Mouse (Mus musculus) heart, adult 2 months (tissue): Measurements from ENCODE around the gene Rpl18a. TPM values are rescaled to one million over a fixed set of nuclear protein-coding genes. Genes with fewer than 3 reads are reported as not detected.

Experiments
- DNase-seq, 2 experiments: peaks; one replicate each; pipeline ENCODE4 v3.0.0; 2021
- H3K27ac ChIP-seq: fragments of 200-600 bp; 2 replicates; pipeline ENCODE4 v1.8.1; 2022
- H3K27me3 ChIP-seq: fragments of 200-500 bp; 2 replicates; pipeline ENCODE4 v1.6.1; 2012; ENCODE audit warnings: mild to moderate bottlenecking, low read length, inconsistent platforms, mixed read lengths; ENCODE audit not compliant: control insufficient read depth, insufficient read depth
- H3K36me3 ChIP-seq: fragments of 200-500 bp; 2 replicates; pipeline ENCODE4 v1.6.1; 2012; ENCODE audit warnings: low read length, inconsistent platforms; ENCODE audit not compliant: control insufficient read depth, insufficient read depth
- H3K4me1 ChIP-seq: fragments of 200-500 bp; 2 replicates; pipeline ENCODE4 v1.6.1; 2011; ENCODE audit warnings: low read length; ENCODE audit not compliant: control insufficient read depth, insufficient read depth
- H3K4me3 ChIP-seq: fragments of 200-600 bp; 2 replicates; pipeline ENCODE4 v1.8.1; 2022
- H3K79me2 ChIP-seq: fragments of 200-500 bp; replicated peaks from 2 replicates; pipeline ENCODE4 v1.6.1; 2012; ENCODE audit warnings: mild to moderate bottlenecking, inconsistent platforms, low read length, moderate library complexity, mixed read lengths; ENCODE audit not compliant: control insufficient read depth, insufficient read depth
- H3K9ac ChIP-seq: fragments of 200-500 bp; 2 replicates; pipeline ENCODE4 v1.6.1; 2012; ENCODE audit warnings: low read depth, mild to moderate bottlenecking, control low read depth, inconsistent platforms, low read length, mixed read lengths
- CTCF ChIP-seq: fragments of 200-600 bp; IDR thresholded peaks from 2 replicates; pipeline ENCODE4 v1.8.1; 2022; ENCODE audit warnings: antibody characterized with exemption, mild to moderate bottlenecking, moderate library complexity
- EP300 ChIP-seq: fragments of 200-500 bp; IDR thresholded peaks from 2 replicates; pipeline ENCODE4 v1.6.1; 2011; ENCODE audit warnings: low read depth, low read length, control low read depth; ENCODE audit not compliant: insufficient read depth
- POLR2A ChIP-seq: fragments of 200-500 bp; IDR thresholded peaks from 2 replicates; pipeline ENCODE4 v1.6.1; 2011; ENCODE audit warnings: mild to moderate bottlenecking, low read depth, low read length, control low read depth; ENCODE audit not compliant: insufficient read depth
- WGBS: fragments of 180-500 bp; shearing (Covaris S2); methylation state at CpG from one replicate; pipeline ENCODE4 v1.1.7; 2018; 5-methylcytosine and 5-hydroxymethylcytosine counted together
- intact Hi-C: fragments of 180-260 bp; cut with DNase I; formaldehyde crosslinking; loops from one replicate; pipeline ENCODE4 v1.15.1; 2025
- long read RNA-seq: library from polyadenylated mRNA; stranded (forward); transcript quantifications from one replicate; pipeline ENCODE4 v2.0.0, GENCODE M21; 2021
- polyA plus RNA-seq: library from polyadenylated mRNA; depleted of rRNA; stranded (reverse); fragments of >200 nt; gene quantifications from 2 replicates; pipeline ENCODE4 v1.2.3, GENCODE M21; 2012; rRNA removed
- total RNA-seq, 2 experiments: library from RNA; stranded (reverse); gene quantifications; 2 replicates each; pipeline ENCODE4 v1.2.3; 2021

Gene Rpl18a
- 1,000 to 10,000 TPM in 1 of 2 experiments, 100 to 1,000 TPM in 1; 909 to 1,075 TPM for total RNA-seq
- polyA plus RNA-seq = 1,802 and 2,387 TPM in 2 replicates
- long read RNA-seq, transcript Rpl18a-201 (5 exons, 1,260 nt) = major isoform, 214 of 2,073 reads
- long read RNA-seq, partial matches to known transcripts = 1,858 of 2,073 reads
- long read RNA-seq, other reads (novel, unspliced or antisense) = 0 of 2,073 reads

DNA sequence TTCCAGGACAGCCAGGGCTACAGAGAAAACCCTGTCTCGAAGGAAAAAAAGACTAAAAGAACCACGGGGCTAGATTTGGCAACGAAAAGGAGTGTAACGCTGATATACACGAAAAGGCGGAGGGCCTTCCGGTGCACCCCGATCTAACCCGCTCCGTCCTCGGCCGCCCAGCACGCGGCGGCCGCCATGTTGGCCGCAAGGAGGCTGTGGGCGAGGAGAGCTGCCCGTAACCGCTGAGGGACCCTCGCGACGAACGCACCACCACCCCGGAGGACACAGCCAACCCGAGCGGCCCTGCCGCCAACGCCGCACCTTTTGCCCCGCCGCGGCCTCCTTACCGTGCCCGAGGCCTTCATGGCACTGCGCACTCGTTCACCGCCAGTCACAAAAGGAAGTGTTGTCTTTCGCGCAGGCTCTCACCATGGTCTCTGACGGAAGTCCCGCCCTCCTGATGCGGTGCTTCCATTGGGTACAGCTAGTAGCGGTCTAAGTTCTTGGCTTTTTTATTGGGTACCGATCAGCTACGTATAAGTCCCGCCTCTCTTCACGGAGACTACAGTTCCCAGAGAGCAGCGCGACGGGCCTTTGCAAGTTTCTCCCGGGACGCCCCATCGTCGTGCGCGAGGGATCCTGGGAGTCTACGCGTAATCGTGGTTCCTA, at the start of gene Rpl18a:
TSS of gene Rpl18a (minus strand) at position 392 of the 660 bp plus-strand sequence.
- peaks cover 6% of the 10 kb centered on the region for H3K4me1 ChIP-seq
- peak within 1 kb of the TSS; percentile 88 for H3K4me3 ChIP-seq
- peaks cover 2% of the 10 kb centered on the region; the same call in 1 of the 2 replicates for H3K36me3 ChIP-seq
- peaks cover 5% of the 10 kb centered on the region for H3K79me2 ChIP-seq
- TF ChIP-seq POLR2A (peak; percentile 98), EP300 (peak; percentile 74), CTCF (peak; percentile 40)
- peak within 1 kb of the TSS; percentile 95 for H3K27ac ChIP-seq
- H3K27me3 ChIP-seq = peaks cover 6% of the 10 kb centered on the region
- peak within 1 kb of the TSS; percentile 96 for H3K9ac ChIP-seq
- WGBS = under 1% methylated on average over 60 of the region's 60 CpGs
- intact Hi-C loops = loop anchor here (1.0 to 5.0 kb wide), 3 partner anchors 24 to 375 kb away; partner anchors contain the start of genes Ccdc124, Haus8 and Myo9b
- peak; percentile 92 to 98 for DNase-seq

DNA sequence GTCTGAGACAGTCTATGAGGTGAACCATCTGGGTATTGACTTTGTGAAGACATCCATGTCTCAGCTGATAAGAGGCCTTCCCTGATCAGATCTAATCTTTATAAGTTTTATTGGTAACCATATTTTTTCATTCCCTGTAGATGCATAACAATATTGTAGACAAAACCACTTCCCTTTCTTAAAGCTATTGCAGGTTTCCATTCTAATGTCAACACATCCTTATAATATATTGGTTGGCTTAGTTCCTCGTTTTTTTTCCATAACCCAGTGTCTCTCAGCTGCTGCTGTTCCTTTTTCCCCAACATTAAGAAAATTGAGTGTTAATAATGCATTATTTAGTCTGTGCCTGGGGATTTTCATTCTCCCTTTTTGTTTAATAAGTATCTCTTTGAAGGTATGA, 46.0 kb upstream of the Rpl18a start:
- no peaks in the 10 kb centered on the region for H3K79me2 ChIP-seq
- H3K27me3 ChIP-seq = no peaks in the 10 kb centered on the region
- intact Hi-C loops = no loop called here
- no peak for DNase-seq
- no peak overlapping the region for H3K27ac ChIP-seq
- WGBS = 10% methylated on average over 1 of the region's 1 CpGs
- no peak overlapping the region for H3K4me3 ChIP-seq
- H3K36me3 ChIP-seq = no peaks in the 10 kb centered on the region
- no peak for TF ChIP-seq POLR2A
- no peak for TF ChIP-seq CTCF
- no peak for TF ChIP-seq EP300
- no peaks in the 10 kb centered on the region for H3K4me1 ChIP-seq
- no peak overlapping the region for H3K9ac ChIP-seq

GRCm38 (mm10) chr8:70941478-70941877, 44.3 kb upstream of the Rpl18a start:
- intact Hi-C loops = no loop called here
- Histone ChIP-seq H3K9ac (no peak overlapping the region), H3K4me1 (no peaks in the 10 kb centered on the region), H3K27ac (no peak overlapping the region), H3K36me3 (no peaks in the 10 kb centered on the region), H3K79me2 (no peaks in the 10 kb centered on the region), H3K27me3 (no peaks in the 10 kb centered on the region), H3K4me3 (no peak overlapping the region)
- DNase-seq = no peak
- peak; percentile 36 for TF ChIP-seq CTCF
- TF ChIP-seq EP300 = no peak
- TF ChIP-seq POLR2A = no peak
- 59% methylated on average over 2 of the region's 2 CpGs for WGBS

GRCm38 (mm10) chr8:70937200-70937599, 40.0 kb upstream of the Rpl18a start:
- Histone ChIP-seq H3K4me1 (no peaks in the 10 kb centered on the region), H3K79me2 (no peaks in the 10 kb centered on the region), H3K4me3 (no peak overlapping the region), H3K27ac (no peak overlapping the region), H3K9ac (no peak overlapping the region), H3K36me3 (no peaks in the 10 kb centered on the region), H3K27me3 (no peaks in the 10 kb centered on the region)
- TF ChIP-seq CTCF (no peak), POLR2A (no peak), EP300 (no peak)
- WGBS = 77% methylated on average over 6 of the region's 6 CpGs
- intact Hi-C loops = no loop called here
- DNase-seq = peak in 1 of 2 experiments; percentile 5

DNA sequence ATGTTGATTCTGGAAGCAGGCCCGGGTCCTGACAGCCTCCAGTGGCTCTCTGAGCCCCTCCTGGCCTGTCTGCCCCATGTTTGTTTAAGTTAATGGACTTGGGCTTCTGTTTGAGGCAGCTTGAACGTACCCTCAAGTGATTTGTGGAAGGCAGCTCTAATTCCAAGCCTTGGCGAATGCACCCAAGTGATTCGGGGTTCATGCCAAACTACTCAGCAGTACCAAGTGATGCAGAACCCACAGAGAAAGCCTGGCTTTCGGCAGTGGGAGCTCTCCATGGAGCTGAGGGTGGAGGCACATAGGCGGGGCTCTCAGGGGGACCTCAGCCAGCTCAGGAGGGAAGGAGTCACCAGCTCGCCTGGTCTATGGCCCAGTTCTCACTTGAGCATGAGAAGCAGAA, 37.6 kb upstream of the Rpl18a start:
- H3K36me3 ChIP-seq = no peaks in the 10 kb centered on the region
- no peaks in the 10 kb centered on the region for H3K79me2 ChIP-seq
- DNase-seq = peak in 1 of 2 experiments; percentile 10
- H3K9ac ChIP-seq = no peak overlapping the region
- no peaks in the 10 kb centered on the region for H3K4me1 ChIP-seq
- H3K27ac ChIP-seq = no peak overlapping the region
- no peak for TF ChIP-seq CTCF
- no peak for TF ChIP-seq EP300
- no peak for TF ChIP-seq POLR2A
- H3K27me3 ChIP-seq = no peaks in the 10 kb centered on the region
- H3K4me3 ChIP-seq = no peak overlapping the region
- 57% methylated on average over 7 of the region's 7 CpGs for WGBS
- intact Hi-C loops = no loop called here

GRCm38 (mm10) chr8:70933036-70933435, 35.8 kb upstream of the Rpl18a start:
- intact Hi-C loops = no loop called here
- H3K9ac ChIP-seq = no peak overlapping the region
- no peak for TF ChIP-seq EP300
- no peak for TF ChIP-seq POLR2A
- no peak for TF ChIP-seq CTCF
- no peaks in the 10 kb centered on the region for H3K79me2 ChIP-seq
- no peaks in the 10 kb centered on the region for H3K4me1 ChIP-seq
- 88% methylated on average over 4 of the region's 4 CpGs for WGBS
- peak in 1 of 2 experiments; percentile 5 for DNase-seq
- no peak overlapping the region for H3K4me3 ChIP-seq
- no peak overlapping the region for H3K27ac ChIP-seq
- H3K36me3 ChIP-seq = no peaks in the 10 kb centered on the region
- H3K27me3 ChIP-seq = no peaks in the 10 kb centered on the region
